Mouse (Mus musculus): Measurements from ENCODE around the gene Zcchc24. TPM values are rescaled to one million over a fixed set of nuclear protein-coding genes. Genes with fewer than 3 reads are reported as not detected.

Gene Zcchc24
- polyA plus RNA-seq (2017; shearing (Covaris generic)) = 1 to 10 TPM in 1 of 2 experiments, under 1 TPM in 1; 0.93 to 2.5 TPM

DNA sequence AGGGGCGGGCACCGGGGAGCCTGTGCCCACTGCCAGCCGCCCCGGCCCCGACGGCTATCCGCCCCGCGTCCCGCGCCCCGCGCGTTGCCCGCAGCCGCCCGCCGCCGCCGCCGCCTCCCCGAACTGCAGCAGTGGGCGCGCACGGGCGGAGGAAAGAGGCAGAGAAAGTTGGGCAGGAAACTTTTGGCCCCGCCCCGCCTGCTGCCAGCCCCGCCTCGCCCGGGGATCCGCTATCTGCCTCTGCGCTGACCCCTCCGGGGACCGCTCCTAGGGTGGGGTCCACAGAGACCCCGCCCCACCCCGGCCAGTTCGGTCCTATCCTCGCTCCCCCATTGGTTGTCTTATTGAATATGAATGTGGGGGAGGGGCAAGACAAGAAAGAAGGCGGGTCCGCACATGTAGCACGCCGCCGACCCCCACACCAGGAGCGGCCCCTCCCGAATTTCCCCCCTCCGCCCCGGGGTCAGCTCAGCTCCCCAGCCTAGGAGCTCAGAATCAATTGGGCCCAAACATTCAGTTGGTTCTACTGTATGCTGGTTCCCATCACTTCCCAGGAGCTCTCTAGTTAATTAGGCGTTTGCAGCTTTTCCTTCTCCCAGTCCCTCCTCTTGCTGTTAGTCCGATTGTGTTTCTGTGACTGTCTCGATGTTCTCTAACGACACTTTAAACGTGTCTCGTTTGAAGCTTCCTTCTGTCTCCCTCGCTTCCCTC, at the start of gene Zcchc24:
Gene Zcchc24, minus strand, starts transcription at position 125 of the 711 bp plus-strand sequence.

GRCm38 (mm10) chr14:25693888-25694568, 74.8 kb downstream of the Zcchc24 start, which contains the start of gene Ppif:
Ppif (plus strand) TSS chr14:25694154.

Other genes with a start within 250 kb of the Zcchc24 start
- 10 to 100 TPM; 37.0 to 48.1 TPM for gene Ppif, start 74.9 kb downstream of the Zcchc24 start, polyA plus RNA-seq (2017; shearing (Covaris generic))
- 10 to 100 TPM; 52.7 to 74.8 TPM for gene Anxa11, start 73.1 kb upstream of the Zcchc24 start, polyA plus RNA-seq (2017; shearing (Covaris generic))
- not detected for gene Plac9a, start 134.1 kb upstream of the Zcchc24 start, polyA plus RNA-seq (2017; shearing (Covaris generic))
- gene Tmem254a, start 158.6 kb upstream of the Zcchc24 start, polyA plus RNA-seq (2017; shearing (Covaris generic)) = 1 to 10 TPM; 3.4 to 9.3 TPM
- under 1 TPM in 1 of 2 experiments, not detected in 1; 0.32 TPM for gene Cphx1, start 169.3 kb upstream of the Zcchc24 start, polyA plus RNA-seq (2017; shearing (Covaris generic))
- under 1 TPM in 1 of 2 experiments, not detected in 1; 0.22 TPM for gene Duxbl1, start 209.5 kb upstream of the Zcchc24 start, polyA plus RNA-seq (2017; shearing (Covaris generic))

All from activated CD4-positive, CD25-positive, alpha-beta regulatory T cell (primary cell).